Mouse (Mus musculus) urinary bladder, adult 18-20 months (tissue): ENCODE measurements around the gene Lig3.
"Not testable (repeated sequence)": the region's sequence is repeated elsewhere in the genome, so short reads cannot be mapped to it uniquely, and the experiment has no call there.

Experiments used
- DNase-seq, 2 experiments: peaks; one replicate each; pipeline ENCODE4 v3.0.0; 2022; ENCODE audit warnings: low spot score in 2 of 2, mixed read lengths in 2 of 2

Gene Lig3

DNA sequence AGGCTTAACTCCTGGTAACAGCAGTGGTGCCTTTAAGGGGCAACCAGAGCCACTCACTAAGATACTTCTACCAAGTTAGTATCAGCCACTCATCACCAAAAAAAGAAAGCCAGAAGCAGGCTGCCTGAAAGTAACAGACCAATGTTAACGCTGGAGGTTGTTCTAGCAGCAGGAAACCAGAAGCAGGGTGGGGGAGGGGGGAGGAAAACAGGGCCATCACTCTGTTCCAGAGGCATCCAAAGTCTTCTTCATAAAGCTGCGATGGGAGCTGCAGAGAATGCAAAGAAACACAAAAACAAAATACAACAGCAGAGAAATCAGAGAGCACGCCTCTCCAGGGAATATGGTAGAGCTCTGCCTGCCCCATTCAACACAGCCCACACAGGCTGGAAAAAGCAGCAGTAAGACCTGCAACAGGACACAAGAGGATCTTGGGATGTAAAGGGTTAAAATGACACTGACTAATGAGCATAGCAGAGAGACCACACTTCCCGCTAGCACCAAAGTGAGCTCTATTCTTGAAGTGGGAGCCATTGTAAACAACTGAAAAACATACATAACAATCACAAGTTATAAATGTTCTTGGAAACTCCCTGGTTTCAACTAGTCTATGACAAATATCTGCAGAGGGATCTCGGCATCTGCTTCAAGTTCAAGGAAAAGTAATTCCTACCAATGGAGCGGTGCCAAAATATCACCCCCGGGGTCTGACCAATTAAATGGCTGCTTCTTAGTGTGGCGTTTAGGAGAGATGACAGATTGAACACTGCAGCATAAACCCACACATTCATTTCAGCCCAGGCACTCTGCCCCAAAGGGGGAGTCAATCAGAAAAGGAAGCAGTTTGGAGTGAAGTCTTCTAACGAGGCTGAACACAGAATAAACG, 50.3 kb downstream of the Lig3 start:
- no peak for DNase-seq

DNA sequence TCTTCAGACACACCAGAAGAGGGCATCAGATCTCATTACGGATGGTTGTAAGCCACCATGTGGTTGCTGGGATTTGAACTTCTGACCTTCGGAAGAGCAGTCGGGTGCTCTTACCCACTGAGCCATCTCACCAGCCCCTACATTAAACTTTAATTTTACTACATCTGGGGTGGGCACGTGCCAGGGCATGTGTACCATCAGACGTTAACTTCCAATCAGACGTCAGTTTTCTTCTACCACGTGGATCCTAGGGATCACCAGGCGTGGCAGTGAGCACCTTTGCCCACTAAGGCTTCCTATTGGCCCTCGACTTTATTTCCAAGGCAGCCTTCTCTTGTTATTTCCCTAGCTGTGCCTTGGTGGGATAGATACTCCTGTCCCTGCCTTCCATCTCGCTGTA, 51.5 kb downstream of the Lig3 start:
- DNase-seq = not testable (repeated sequence)

DNA sequence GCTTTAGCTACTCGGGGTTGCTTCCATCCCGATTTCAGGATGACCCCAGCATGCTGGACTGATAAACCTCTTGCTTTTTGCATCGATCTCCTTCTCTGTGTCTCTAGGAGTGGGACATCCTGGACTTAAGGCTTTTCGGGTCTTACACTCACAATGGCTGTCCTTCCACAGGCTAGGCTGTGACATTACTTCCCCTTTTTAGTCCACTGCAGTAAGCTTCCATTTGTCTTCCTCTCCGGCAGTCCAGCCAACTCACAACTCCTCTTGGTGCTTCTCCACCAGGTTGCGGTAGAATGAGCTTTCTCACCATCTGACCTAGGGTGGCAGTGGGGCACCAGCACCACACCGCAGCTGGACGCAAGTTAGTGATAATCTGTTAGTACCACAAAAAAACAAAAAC, 53.0 kb downstream of the Lig3 start:
- no peak for DNase-seq

DNA sequence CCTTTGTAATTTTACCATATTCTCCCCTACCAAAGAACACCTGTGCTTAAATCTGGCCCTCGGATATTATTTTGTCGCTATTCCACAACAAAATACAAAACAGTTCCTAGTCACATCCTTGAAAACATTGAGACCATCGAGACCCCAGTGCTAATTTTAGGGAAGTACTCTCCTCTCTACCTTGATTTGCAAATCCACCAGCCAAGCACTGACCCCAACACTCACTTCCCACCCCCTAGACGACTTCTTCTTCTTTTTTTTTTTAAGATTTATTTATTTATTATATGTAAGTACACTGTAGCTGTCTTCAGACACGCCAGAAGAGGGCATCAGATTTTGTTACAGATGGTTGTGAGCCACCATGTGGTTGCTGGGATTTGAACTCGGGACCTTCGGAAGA, 53.5 kb downstream of the Lig3 start:
- not testable (repeated sequence) for DNase-seq

DNA sequence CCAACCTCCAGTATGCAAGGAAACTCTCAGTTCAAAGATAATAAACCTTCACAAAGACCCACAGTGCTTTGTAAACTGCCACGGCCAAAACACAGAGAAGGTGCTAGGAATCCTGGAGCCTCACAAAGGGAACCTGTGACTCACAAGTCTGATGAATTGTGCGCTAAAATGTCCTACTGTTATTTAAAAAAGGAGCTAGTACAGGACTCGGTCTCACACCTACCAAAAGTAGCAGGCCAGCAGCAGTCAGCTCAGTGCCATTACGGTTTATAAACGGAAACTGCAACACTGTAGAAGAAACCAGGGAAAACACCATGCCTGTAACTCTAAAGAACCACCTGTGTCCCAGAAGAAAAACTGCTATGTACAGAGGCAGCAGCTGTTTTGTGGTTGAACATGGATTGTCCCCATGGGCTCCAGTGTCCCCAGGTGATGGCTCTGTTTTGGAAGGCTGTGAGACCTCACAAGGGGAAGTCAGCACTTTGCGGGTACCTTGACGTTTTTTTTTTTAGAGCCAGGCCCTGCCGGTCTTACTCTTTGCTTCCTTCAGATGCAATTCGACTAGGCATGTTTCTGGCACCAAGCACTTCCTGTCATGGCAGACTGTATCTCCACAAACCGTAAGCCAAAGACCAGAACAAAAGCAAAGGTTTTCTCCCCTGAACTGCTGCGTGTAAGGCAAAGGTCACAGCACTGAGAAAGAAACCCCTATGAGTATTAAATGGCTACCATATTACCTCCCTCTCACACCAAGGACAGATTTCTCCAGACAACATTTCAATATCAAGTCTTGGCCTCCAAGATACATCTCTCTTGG, 54.9 kb downstream of the Lig3 start:
- DNase-seq = no peak

DNA sequence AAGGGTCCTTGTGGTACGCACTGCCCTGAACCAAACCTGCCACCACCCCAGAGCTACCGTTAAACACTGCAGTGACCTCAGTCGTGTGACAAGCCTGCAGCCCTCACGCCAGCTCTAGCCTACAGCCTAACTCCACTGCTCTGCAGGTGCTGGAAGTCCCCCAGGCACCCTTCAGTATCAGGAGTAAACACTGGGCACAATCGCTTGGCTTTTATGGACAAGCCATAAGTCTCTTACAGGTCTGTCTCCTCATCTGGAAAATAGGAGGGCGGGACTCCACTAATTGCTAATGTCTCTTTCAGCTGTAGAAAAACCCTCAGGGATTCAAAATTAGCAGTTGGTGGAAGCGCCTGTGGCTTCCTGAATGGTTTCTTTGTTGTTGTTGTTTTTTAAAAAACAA, 56.3 kb downstream of the Lig3 start:
- no peak for DNase-seq

DNA sequence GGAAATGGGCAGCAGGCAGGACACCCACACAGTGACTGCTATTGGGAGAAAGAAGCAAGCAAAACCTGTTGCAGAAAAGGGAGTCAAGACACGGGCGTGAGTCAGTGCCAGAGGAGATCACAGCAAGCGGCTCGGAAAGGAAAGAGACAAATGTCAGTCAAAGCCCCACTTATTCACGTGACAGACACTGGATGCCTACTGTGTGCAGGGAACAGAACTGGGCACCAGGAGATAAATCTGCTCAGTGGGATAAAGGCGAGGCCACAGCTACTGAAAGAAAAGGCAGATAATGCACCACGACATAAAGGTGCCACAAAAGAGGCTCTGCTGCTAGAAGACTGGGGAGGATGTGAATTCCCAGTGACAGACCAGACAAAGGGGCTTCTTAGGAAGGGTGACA, 56.9 kb downstream of the Lig3 start:
- no peak for DNase-seq

DNA sequence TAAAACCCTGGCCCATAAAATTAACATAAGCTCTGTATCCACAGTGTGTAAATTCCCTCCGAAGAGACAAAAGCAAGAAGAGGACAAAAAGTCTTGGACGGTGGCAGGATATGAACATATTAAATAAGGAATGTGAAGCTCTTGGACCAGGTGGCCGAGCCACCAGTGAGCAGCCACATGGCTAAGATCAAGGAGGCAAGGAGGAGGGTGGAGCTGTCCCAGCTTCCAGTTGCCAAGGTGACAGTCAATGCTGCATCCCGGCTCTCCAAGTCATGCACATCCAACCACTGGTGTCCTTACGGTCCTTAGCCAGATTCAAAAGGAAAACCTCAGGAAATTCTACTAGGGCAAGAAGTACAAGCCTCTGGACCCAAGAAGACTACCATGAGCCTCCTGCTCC, 57.6 kb downstream of the Lig3 start:
- no peak for DNase-seq

DNA sequence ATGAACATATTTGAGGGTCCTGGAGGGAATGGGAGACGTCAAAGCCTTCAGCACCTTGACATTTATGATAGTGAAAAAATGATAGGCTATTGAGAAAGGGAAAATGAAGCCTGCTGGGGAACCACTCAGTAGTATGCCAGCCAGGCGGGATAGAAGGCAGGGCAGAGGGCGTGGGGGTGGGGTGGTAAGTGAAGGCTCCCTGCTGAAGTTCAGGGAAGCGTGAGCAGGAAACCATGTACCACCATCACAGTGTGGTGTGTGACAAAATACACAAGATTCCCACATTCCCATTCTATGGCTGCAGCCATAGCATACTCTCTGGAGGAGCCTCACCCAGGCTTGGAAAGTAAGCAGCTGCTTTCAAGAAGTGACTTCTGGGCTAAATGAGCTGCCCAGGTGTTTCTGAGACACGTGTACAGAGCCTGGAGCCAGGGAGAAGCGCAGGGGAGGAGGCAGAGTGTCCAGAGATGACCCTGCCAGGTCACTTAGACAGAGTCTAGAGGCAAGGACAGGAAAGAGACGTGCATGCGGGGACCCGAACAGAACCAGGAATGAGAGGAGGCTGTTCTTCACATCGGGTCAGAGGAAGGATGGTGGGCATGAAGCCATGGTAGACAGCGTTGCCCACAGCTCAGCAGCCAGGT, 64.0 kb downstream of the Lig3 start:
- no peak for DNase-seq

DNA sequence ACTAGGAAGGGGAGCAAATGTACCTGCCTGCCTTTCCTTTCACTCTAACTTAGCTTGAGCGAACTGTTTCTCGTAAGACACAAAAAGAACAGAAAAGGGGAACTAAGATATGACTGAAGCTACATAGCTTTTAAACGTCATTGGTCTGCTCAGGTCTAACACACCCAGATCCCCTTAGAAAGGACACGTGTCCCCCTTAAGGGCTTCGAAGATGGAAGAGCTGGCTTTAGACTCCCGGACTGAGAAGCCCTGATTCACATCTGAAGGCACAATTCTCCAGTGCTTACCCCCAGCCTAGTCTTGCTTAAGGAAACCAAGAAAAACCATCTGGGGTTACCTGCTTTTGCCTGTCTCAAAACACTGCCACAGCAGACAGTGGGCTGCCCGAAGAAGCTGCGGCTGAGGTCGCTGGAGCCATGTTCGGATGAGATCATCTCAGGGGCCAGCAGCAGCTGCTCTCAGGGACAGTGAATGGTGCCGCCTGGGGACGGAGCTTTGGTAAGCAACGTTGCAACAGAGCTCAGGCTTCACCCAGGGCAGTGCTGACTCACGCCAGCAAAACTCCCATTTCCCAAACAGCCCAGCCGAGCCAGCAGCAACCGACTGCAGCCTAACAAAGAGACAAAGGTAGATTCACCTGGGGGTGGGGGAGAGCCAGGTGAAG, 64.6 kb downstream of the Lig3 start:
- DNase-seq = peak; percentile 48 to 74

DNA sequence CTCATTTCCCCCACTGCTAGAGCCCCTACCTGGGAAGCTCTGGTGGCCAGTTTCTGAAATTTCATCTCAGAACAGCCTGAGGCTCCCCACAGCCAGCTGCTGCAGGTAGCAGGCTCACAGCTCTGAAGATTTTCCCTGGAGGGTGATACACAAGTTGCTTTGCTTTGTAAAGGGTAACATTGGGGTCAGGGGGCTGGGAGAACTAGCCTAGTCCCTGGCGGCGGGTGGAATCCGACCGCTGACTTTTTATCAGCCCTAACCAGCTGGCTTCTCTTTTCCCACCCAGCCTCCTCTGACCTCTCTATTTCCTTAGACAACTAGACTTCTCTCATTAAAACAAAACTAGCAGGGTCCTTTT, 65.2 kb downstream of the Lig3 start:
- DNase-seq = no peak

DNA sequence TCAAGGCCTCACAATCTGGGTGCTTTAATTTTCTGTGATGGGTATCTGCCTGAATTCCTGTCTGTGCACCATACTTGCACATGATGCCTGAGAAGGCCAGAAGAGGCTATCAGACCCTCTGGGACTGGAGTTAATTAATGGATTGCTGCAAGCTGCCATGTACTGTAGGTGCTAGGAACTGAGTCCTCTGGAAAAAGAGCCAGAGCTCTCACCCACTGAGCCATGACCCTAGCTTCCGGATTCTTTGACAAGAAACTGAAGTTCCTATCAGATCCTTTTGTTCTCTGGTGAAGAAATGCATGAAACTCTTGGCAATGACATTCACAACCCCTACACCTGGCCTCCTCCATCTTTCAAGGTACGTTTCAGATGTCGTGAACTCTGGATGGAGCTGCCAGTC, 66.0 kb downstream of the Lig3 start:
- no peak for DNase-seq

DNA sequence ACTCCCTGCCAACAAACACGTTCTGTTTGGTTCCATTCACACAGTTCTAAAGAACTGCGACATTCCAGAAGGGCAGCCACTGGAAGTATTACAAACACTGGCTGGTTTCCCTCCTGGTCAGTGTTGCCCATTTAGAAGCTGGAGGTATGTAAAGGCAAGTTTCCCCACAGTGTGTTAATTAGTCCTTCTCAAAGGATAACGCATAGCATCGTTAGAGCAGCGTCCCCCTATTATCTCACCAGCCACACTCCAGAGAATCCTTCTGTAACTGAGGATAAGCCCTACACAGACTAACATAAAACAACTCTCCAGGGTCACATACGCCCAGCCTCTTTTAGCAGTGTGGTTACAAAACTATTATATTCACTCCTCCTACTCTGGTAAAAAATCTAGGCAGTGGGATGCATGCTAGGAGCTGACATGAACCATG, 66.7 kb downstream of the Lig3 start:
- DNase-seq = no peak

DNA sequence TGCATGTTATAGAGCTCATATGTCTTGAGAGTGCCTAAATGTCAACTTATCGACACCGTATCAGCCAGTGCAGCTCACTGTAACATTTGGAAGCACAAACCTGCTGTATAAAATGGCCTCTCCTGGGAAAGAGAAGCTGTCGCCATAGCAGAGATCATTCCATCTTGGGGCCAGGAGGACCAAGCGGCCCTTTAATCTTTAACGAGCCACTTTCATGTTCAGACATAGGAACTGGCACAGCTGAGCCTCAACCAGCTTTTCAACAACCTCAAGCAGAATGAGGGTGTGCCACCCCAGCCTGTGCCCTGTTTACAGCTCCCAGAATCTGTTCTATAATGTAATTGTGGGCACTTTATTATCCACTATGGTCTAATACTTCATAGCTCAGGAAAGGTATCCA, 69.4 kb downstream of the Lig3 start:
- no peak for DNase-seq

DNA sequence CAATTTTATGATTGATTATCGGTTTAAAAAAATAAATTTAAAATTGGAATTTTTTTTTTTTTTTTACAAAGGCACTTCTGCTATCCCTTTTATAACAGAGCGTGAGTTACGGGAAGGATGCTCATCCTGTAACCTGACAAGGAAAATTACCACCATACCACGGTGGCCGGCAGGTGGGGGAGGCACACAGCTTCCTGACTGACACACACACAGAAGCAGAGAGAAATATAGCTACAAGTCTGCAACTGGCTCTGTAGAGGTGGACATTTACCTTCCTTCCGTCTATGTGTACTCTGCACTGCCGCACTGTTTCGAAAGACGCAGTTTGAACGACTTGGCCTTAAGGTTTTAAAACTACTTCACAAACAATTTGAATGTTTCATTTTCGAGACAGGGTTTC, 71.2 kb downstream of the Lig3 start:
- no peak for DNase-seq

DNA sequence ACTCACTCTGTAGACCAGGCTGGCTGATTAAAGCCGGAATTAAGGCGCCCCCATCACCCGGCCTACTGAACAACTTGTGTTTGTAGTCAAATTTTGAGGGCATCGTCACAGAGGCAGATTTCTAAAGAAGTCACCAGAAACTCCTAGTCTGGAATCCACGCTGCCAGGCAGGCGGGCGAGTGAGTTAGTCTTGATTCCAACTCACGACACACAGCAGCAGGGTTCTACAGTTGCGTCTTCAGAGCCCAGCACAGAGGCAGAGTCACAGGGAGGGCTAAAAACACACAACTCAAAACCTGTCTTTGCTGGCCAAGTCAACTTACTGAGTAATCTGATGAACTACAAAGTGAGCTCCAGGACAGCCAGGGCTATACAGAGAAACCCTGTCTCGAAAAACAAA, 71.6 kb downstream of the Lig3 start:
- DNase-seq = no peak

DNA sequence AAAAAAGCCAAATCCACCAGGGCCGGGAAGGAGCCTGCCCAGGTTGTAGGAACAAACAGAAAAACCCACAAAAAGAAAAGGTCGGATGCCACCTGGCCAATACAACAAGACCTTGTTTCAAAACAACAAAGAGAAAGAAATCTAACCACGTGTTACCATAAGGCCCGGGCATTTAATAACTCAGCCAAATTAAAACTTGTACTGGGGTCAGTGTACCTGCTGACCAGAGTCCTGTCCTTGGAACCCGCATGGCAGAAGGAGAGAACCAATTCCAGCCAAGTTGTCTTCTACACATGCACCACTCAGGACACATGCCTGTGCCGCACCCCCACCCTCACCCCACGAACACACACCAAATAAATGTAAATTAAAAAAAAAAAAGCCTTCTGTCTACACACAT, 72.0 kb downstream of the Lig3 start:
- DNase-seq = no peak
